Mouse (Mus musculus) neural tube, embryonic 14.5 days (tissue): ENCODE measurements around the gene Gm29427. TPM values are rescaled to one million over a fixed set of nuclear protein-coding genes. Genes with fewer than 3 reads are reported as not detected.

Experiments
- ATAC-seq: fragments of 200-750 bp; cut with Nextera tagmentation; 2 replicates; pipeline ENCODE4 v1.8.0; 2017; ENCODE audit warnings: low read depth, mild to moderate bottlenecking, moderate TSS enrichment, moderate library complexity
- H3K27ac ChIP-seq: fragments of 300-500 bp; sonication (generic); 2 replicates; pipeline ENCODE4 v1.5.1; 2014; ENCODE audit warnings: low read depth, mild to moderate bottlenecking, control low read depth, low read length, moderate library complexity, mixed read lengths
- H3K27me3 ChIP-seq: fragments of 300-500 bp; sonication (generic); 2 replicates; pipeline ENCODE4 v1.6.1; 2014; ENCODE audit warnings: low read length; ENCODE audit not compliant: control insufficient read depth, insufficient read depth
- H3K36me3 ChIP-seq: fragments of 300-500 bp; sonication (generic); 2 replicates; pipeline ENCODE4 v1.6.1; 2014; ENCODE audit warnings: low read length, mixed read lengths; ENCODE audit not compliant: control insufficient read depth, insufficient read depth
- H3K4me1 ChIP-seq: fragments of 300-500 bp; sonication (generic); 2 replicates; pipeline ENCODE4 v1.6.1; 2014; ENCODE audit warnings: low read length; ENCODE audit not compliant: control insufficient read depth, insufficient read depth
- H3K4me2 ChIP-seq: fragments of 300-500 bp; sonication (generic); 2 replicates; pipeline ENCODE4 v1.6.1; 2014; ENCODE audit warnings: mild to moderate bottlenecking, low read depth, low read length, control low read depth
- H3K4me3 ChIP-seq: fragments of 300-500 bp; sonication (generic); 2 replicates; pipeline ENCODE4 v1.5.1; 2014; ENCODE audit warnings: low read depth, low read length, control low read depth, mixed read lengths
- H3K9ac ChIP-seq: fragments of 300-500 bp; sonication (generic); replicated peaks from 2 replicates; pipeline ENCODE4 v1.6.1; 2014; ENCODE audit warnings: low read depth, mild to moderate bottlenecking, control low read depth, low read length, mixed read lengths
- H3K9me3 ChIP-seq: fragments of 300-500 bp; sonication (generic); 2 replicates; pipeline ENCODE4 v1.6.1; 2016; ENCODE audit warnings: low read length; ENCODE audit not compliant: control insufficient read depth
- WGBS: fragments of 180-500 bp; shearing (Covaris S2); extraction: QIAGEN DNeasy Blood & Tissue Kit; methylation state at CpG from one replicate; pipeline ENCODE4 v1.1.7; 2014; 5-methylcytosine and 5-hydroxymethylcytosine counted together
- polyA plus RNA-seq: library from polyadenylated mRNA; unstranded; fragments of >200 nt; fragmentation: Nextera tagmentation; extraction: Ambion mirVana; gene quantifications from 2 replicates; pipeline ENCODE4 v1.2.1, GENCODE M21; 2014

Gm29427 gene
- polyA plus RNA-seq, 1 experiment from 2014 or later = not detected

GRCm38 (mm10) chr1:130640967-130641366, 74.6 kb downstream of the Gm29427 start:
- no peak for ATAC-seq
- H3K4me1 ChIP-seq = no peaks in the 10 kb centered on the region
- no peaks in the 10 kb centered on the region for H3K36me3 ChIP-seq
- H3K27me3 ChIP-seq = no peaks in the 10 kb centered on the region
- no peak overlapping the region for H3K9ac ChIP-seq
- no peak overlapping the region for H3K27ac ChIP-seq
- H3K4me3 ChIP-seq = no peak overlapping the region
- no peaks in the 10 kb centered on the region for H3K9me3 ChIP-seq
- H3K4me2 ChIP-seq = no peak overlapping the region

GRCm38 (mm10) chr1:130633761-130634410, 81.7 kb downstream of the Gm29427 start:
- no peak; the same call in 1 of the 2 replicates for ATAC-seq
- WGBS = 35% methylated on average over 16 of the region's 16 CpGs

GRCm38 (mm10) chr1:130633316-130633715, 82.3 kb downstream of the Gm29427 start:
- ATAC-seq = no peak
- H3K4me3 ChIP-seq = no peak overlapping the region
- H3K36me3 ChIP-seq = no peaks in the 10 kb centered on the region
- no peak overlapping the region for H3K9ac ChIP-seq
- 88% methylated on average over 8 of the region's 8 CpGs for WGBS
- H3K9me3 ChIP-seq = no peaks in the 10 kb centered on the region
- H3K4me2 ChIP-seq = no peak overlapping the region
- no peaks in the 10 kb centered on the region for H3K4me1 ChIP-seq
- no peaks in the 10 kb centered on the region for H3K27me3 ChIP-seq
- H3K27ac ChIP-seq = no peak overlapping the region

More at GRCm38 (mm10) chr1:130633761-130634410, 81.7 kb downstream of the Gm29427 start:
- H3K4me1 ChIP-seq = no peaks in the 10 kb centered on the region
- H3K36me3 ChIP-seq = no peaks in the 10 kb centered on the region
- no peaks in the 10 kb centered on the region for H3K9me3 ChIP-seq
- no peaks in the 10 kb centered on the region for H3K27me3 ChIP-seq
- no peak overlapping the region for H3K4me2 ChIP-seq
- H3K4me3 ChIP-seq = no peak overlapping the region
- H3K27ac ChIP-seq = no peak overlapping the region
- no peak overlapping the region for H3K9ac ChIP-seq

- Histone ChIP-seq H3K36me3 (no peaks in the 10 kb centered on the region), H3K9me3 (no peaks in the 10 kb centered on the region), H3K4me1 (no peaks in the 10 kb centered on the region), H3K4me3 (no peak within 1 kb of the TSS), H3K27me3 (no peaks in the 10 kb centered on the region), H3K27ac (no peak within 1 kb of the TSS), H3K9ac (no peak within 1 kb of the TSS), H3K4me2 (no peak within 1 kb of the TSS)
- WGBS = 94% methylated on average over 2 of the region's 2 CpGs
- no peak for ATAC-seq
Observed at GRCm38 (mm10) chr1:130629521-130629920, 86.1 kb downstream of the Gm29427 start, which contains the start of gene Zp3r. Zp3r (minus strand) TSS chr1:130629621.

Other genes starting within 250 kb of the Gm29427 start
- gene Zp3r, start 86.2 kb downstream of the Gm29427 start, polyA plus RNA-seq = not detected in 2 replicates
- not detected in 2 replicates for gene C4bp, start 54.2 kb downstream of the Gm29427 start, polyA plus RNA-seq
- 16.2 and 18.4 TPM in 2 replicates for gene Yod1, start 1.5 kb upstream of the Gm29427 start, polyA plus RNA-seq
- 24.3 and 25.6 TPM in 2 replicates for gene Pfkfb2, start 13.5 kb upstream of the Gm29427 start, polyA plus RNA-seq
- 0.61 and 0.90 TPM in 2 replicates for gene AA986860, start 16.2 kb upstream of the Gm29427 start, polyA plus RNA-seq
- not detected in 2 replicates for gene Fcamr, start 85.1 kb upstream of the Gm29427 start, polyA plus RNA-seq
- not detected in 2 replicates for gene Pigr, start 110.9 kb upstream of the Gm29427 start, polyA plus RNA-seq
- 1.5 and 1.7 TPM in 2 replicates for gene Fcmr, start 149.9 kb upstream of the Gm29427 start, polyA plus RNA-seq
- gene Il24, start 171.7 kb upstream of the Gm29427 start, polyA plus RNA-seq = not detected in 2 replicates
- not detected in 2 replicates for gene Il20, start 195.7 kb upstream of the Gm29427 start, polyA plus RNA-seq
- gene Il19, start 224.3 kb upstream of the Gm29427 start, polyA plus RNA-seq = not detected in 2 replicates